Mouse (Mus musculus) E14TG2a.4 (cell line): ENCODE results near the gene Cacna1d.

Source experiments
- CTCF ChIP-seq: conservative IDR thresholded peaks from 2 replicates; pipeline ENCODE4 v1.5.1; 2014; ENCODE audit warnings: low read length
- POU5F1 ChIP-seq: IDR thresholded peaks from 2 replicates; pipeline ENCODE4 v1.6.1; 2014; ENCODE audit warnings: low read length, borderline replicate concordance

GRCm38 (mm10) chr14:30353291-30354126 lies 137.7 kb downstream of the Cacna1d start:
- TF ChIP-seq CTCF (no peak), POU5F1 (no peak)
